18 mouse cellular contexts compared by ENCODE assay signal in genomic region chr15:86305290-86305689, GRCm38 (mm10).
"Had no signal": no experiment of that assay in that cellular context is flagged by ENCODE, and none has a peak within 500 bp of the region (broad histone marks: within the 10 kb centered on the region; RNA-seq: fewer than 3 reads in every experiment).

No protein-coding gene starts in this region.

- DNase-seq: liver, embryonic 13.5 days; liver, postnatal 0 days; lung, adult 2 months; lung, postnatal 14 days; lung, postnatal 36 days; retina, postnatal 1 day; right cerebral cortex, adult 18-20 months; right cerebral cortex, postnatal 25 days; right cerebral cortex, postnatal 4 days; spleen, adult 18-20 months had no signal

- H3K4me3 ChIP-seq: liver, embryonic 13.5 days; liver, embryonic 15.5 days; lung, embryonic 15.5 days; megakaryocyte, embryonic 14.5 days; midbrain, embryonic 13.5 days; midbrain, embryonic 15.5 days; neural tube, embryonic 13.5 days; neural tube, embryonic 15.5 days had no signal

- H3K27ac ChIP-seq: liver, embryonic 13.5 days; liver, embryonic 15.5 days; lung, embryonic 15.5 days; macrophage; midbrain, embryonic 13.5 days; midbrain, embryonic 15.5 days; neural tube, embryonic 13.5 days; neural tube, embryonic 15.5 days had no signal
